Mouse (Mus musculus) C2C12 (cell line): ENCODE results near the gene Shmt1. TPM values are rescaled to one million over a fixed set of nuclear protein-coding genes. Genes with fewer than 3 reads are reported as not detected.
"Not testable (repeated sequence)": the region's sequence is repeated elsewhere in the genome, so short reads cannot be mapped to it uniquely, and the experiment has no call there.

Experiments
- H3K27me3 ChIP-seq: one replicate; pipeline ENCODE4 v1.6.1; 2011; ENCODE audit not compliant: control insufficient read depth, insufficient read depth, insufficient read length
- H3K36me3 ChIP-seq: one replicate; pipeline ENCODE4 v1.6.1; 2011; ENCODE audit not compliant: control insufficient read depth, insufficient read depth
- H3K4me3 ChIP-seq: one replicate; pipeline ENCODE4 v1.5.1; 2011; ENCODE audit warnings: mild to moderate bottlenecking, control low read depth; ENCODE audit not compliant: poor library complexity, insufficient read depth, severe bottlenecking
- H3K79me2 ChIP-seq: one replicate; pipeline ENCODE4 v1.6.1; 2011; ENCODE audit not compliant: control insufficient read depth, insufficient read depth
- H3K79me3 ChIP-seq: one replicate; pipeline ENCODE4 v1.6.1; 2011; ENCODE audit warnings: low read depth, control low read depth
- H3ac ChIP-seq: one replicate; pipeline ENCODE3; 2011; ENCODE audit warnings: low read depth; ENCODE audit not compliant: control insufficient read depth, insufficient read length
- CEBPB ChIP-seq: IDR thresholded peaks from one replicate; pipeline ENCODE4 v1.6.1; 2011; ENCODE audit warnings: low read depth, mild to moderate bottlenecking, control low read depth, moderate library complexity
- CTCF ChIP-seq: IDR thresholded peaks from one replicate; pipeline ENCODE4 v1.5.1; 2011; ENCODE audit not compliant: control insufficient read depth, insufficient read depth, insufficient read length
- FOSL1 ChIP-seq: IDR thresholded peaks from one replicate; pipeline ENCODE4 v1.8.0; 2011; ENCODE audit warnings: mild to moderate bottlenecking, low read length; ENCODE audit not compliant: poor library complexity, insufficient read depth, severe bottlenecking
- MAX ChIP-seq: IDR thresholded peaks from one replicate; pipeline ENCODE4 v1.6.1; 2011; ENCODE audit warnings: mild to moderate bottlenecking, control low read depth
- MYOD1 ChIP-seq: IDR thresholded peaks from one replicate; pipeline ENCODE4 v1.6.1; 2011; ENCODE audit warnings: low read depth; ENCODE audit not compliant: control insufficient read depth, insufficient read length
- MYOG ChIP-seq: IDR thresholded peaks from one replicate; pipeline ENCODE4 v1.6.1; 2011; ENCODE audit not compliant: control insufficient read depth, insufficient read length; ENCODE audit errors: extremely low read depth
- USF1 ChIP-seq: IDR thresholded peaks from one replicate; pipeline ENCODE4 v1.6.1; 2011; ENCODE audit warnings: low read depth, mild to moderate bottlenecking, control low read depth, moderate library complexity
- long read RNA-seq, 2 experiments: library from polyadenylated mRNA; unstranded; transcript quantifications; one replicate each; pipeline ENCODE4 v2.0.0; 2019 to 2020
- polyA plus RNA-seq: library from polyadenylated mRNA; unstranded; fragments of >200 nt; fragmentation: generic; extraction: Trizol; gene quantifications from one replicate; pipeline ENCODE4 v1.2.1, GENCODE M21; 2012; ENCODE audit warnings: missing spikeins

The Shmt1 gene
- 28.7 TPM for polyA plus RNA-seq
- long read RNA-seq, experiment 1, transcript Shmt1-201 (12 exons, 2,858 nt): major isoform, 22 of 25 reads
- long read RNA-seq, experiment 1, partial matches to known transcripts: 1 of 25 reads
- long read RNA-seq, experiment 1, other reads (novel, unspliced or antisense): 2 of 25 reads
- long read RNA-seq, experiment 2, transcript Shmt1-201 (12 exons, 2,858 nt): major isoform, 358 of 366 reads
- long read RNA-seq, experiment 2, partial matches to known transcripts: 4 of 366 reads
- long read RNA-seq, experiment 2, other reads (novel, unspliced or antisense): 4 of 366 reads

DNA sequence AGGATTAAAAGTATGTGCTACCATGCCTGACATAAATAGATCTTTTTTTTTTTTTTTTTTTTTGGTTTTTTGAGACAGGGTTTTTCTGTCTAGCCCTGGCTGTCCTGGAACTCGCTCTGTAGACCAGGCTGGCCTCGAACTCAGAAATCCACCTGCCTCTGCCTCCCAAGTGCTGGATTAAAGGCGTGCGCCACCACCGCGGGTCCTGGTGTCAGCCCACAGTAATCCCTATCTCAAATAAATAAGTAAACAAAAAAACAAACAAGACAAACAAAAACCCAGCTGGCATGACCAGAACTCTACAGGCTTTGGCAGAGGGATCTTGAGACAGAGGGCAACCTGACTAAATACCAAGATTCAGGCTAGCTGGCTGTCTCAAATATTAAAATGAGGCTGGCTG lies at the start of gene Shmt1:
Gene Shmt1, minus strand, starts transcription at position 101 of the 400 bp plus-strand sequence.
- H3K4me3 ChIP-seq: peak within 1 kb of the TSS; percentile 55
- peaks cover 43% of the 10 kb centered on the region for H3K79me2 ChIP-seq
- not testable (repeated sequence) for H3K27me3 ChIP-seq
- peaks cover 30% of the 10 kb centered on the region for H3K79me3 ChIP-seq
- peaks cover 11% of the 10 kb centered on the region for H3K36me3 ChIP-seq
- peak within 1 kb of the TSS; percentile 39 for H3ac ChIP-seq

DNA sequence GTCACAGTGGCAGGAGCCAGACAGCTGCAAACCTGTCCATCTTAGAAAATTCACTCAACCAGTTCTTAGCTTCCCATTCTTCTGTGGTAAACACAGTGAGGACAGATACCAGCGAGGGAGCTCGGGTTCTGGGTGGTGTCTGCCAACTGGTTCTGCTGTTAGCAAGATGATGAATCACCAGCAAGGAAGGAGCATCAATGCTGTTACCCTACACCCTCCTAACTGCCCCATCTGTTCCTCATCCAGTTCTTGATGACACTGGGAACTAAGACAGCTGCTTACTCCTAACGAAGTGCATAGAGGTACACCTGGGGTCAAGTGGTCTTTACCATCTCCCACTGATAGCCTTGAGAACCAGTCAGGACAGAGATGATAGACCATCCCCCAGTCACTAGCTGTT lies 45.1 kb upstream of the Shmt1 start:
- Histone ChIP-seq H3K79me2 (no peaks in the 10 kb centered on the region), H3K27me3 (no peaks in the 10 kb centered on the region), H3K36me3 (peaks cover 35% of the 10 kb centered on the region), H3ac (no peak overlapping the region), H3K4me3 (no peak overlapping the region), H3K79me3 (no peaks in the 10 kb centered on the region)
- no peak for TF ChIP-seq CTCF
- TF ChIP-seq MYOD1: peak; percentile 47

DNA sequence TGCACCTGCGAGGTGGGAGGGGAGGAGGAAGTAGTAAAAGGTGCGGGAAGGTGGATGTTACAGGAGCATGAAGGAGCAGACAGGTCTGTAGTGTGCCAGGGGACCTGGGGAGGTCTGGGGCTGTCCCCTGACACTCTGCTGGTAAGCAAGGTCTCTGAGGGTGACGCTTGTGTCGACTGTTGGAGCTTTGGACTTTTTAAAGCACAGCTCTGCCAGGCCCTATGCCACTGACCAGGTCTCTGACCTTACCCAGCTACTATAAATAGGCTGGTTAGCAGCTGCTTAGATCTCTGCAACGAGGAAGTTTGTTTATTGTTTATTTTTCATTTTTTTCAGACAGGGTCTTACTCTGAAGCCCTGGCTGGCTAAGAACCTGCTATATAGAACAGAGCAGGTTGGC lies 33.9 kb upstream of the Shmt1 start:
- TF ChIP-seq MYOG (no peak), CEBPB (no peak), MYOD1 (no peak), FOSL1 (no peak), USF1 (no peak), MAX (no peak), CTCF (no peak)
- Histone ChIP-seq H3K36me3 (peaks cover 5% of the 10 kb centered on the region), H3K79me2 (peaks cover 6% of the 10 kb centered on the region), H3K27me3 (no peaks in the 10 kb centered on the region), H3ac (no peak overlapping the region), H3K79me3 (no peaks in the 10 kb centered on the region), H3K4me3 (no peak overlapping the region)

DNA sequence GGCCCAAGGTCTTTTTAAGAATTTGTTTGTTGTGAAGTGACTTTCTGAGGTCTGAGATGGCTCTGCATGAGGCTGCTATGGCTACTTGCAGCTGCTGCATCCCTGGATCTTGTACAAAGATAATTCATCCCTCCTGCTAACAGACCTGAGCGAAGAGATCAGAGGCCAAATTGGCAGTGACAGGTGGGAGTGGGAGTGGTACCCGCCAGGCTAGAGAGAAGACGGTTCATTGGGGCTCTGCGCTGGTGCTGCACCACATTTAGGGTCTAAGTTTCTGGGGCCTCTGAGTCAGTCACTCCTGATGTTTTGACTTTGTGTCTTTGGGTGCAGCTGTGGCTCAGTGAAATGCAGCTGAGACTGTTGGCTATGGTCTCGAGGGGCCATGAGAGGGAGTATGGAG lies 31.9 kb upstream of the Shmt1 start:
- no peak overlapping the region for H3ac ChIP-seq
- H3K27me3 ChIP-seq: no peaks in the 10 kb centered on the region
- H3K36me3 ChIP-seq: no peaks in the 10 kb centered on the region
- peaks cover 5% of the 10 kb centered on the region for H3K79me3 ChIP-seq
- peaks cover 12% of the 10 kb centered on the region for H3K79me2 ChIP-seq
- no peak overlapping the region for H3K4me3 ChIP-seq
- TF ChIP-seq CTCF: no peak
- no peak for TF ChIP-seq MYOG
- peak; percentile 86 for TF ChIP-seq MYOD1

DNA sequence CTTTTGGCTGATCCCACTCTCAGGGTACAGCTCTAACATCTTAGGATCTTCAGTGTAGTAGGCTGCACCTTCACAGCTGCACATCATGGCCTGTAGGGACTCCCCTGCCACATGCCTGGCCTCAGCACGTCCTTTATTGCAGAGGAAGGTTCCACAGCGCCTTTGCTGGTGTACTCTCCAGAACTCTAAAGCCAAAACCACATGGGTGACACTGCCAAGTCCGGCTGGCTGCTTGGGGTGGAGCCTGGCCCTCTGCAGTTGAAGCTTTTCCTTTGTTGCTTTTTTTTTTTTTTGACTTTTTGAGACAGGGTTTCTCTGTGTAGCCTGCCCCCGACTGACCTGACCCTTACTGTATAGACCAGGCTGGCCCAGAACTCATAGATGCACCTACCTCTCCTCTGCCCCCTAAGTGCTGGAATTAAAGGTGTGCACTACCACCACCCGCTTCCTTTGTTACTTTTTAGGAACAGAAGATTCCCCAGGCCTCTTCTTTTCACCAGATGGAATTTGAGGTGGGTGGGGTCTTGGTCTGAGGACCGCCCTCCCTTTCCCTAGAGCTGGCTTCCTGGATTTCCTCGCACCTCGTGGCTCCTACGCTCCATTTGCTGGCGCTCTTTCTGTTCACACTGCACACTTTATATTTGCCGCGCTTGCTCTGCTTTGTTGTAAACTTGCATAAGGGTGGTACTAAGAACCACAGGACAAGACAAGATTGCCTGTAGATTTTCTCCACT lies 30.1 kb upstream of the Shmt1 start:
- TF ChIP-seq CTCF (no peak), MYOG (no peak), MYOD1 (no peak), FOSL1 (no peak), USF1 (no peak), MAX (no peak), CEBPB (no peak)
- Histone ChIP-seq H3K79me2 (peaks cover 29% of the 10 kb centered on the region), H3K36me3 (no peaks in the 10 kb centered on the region), H3K4me3 (no peak overlapping the region), H3K79me3 (peaks cover 8% of the 10 kb centered on the region), H3ac (no peak overlapping the region), H3K27me3 (no peaks in the 10 kb centered on the region)

DNA sequence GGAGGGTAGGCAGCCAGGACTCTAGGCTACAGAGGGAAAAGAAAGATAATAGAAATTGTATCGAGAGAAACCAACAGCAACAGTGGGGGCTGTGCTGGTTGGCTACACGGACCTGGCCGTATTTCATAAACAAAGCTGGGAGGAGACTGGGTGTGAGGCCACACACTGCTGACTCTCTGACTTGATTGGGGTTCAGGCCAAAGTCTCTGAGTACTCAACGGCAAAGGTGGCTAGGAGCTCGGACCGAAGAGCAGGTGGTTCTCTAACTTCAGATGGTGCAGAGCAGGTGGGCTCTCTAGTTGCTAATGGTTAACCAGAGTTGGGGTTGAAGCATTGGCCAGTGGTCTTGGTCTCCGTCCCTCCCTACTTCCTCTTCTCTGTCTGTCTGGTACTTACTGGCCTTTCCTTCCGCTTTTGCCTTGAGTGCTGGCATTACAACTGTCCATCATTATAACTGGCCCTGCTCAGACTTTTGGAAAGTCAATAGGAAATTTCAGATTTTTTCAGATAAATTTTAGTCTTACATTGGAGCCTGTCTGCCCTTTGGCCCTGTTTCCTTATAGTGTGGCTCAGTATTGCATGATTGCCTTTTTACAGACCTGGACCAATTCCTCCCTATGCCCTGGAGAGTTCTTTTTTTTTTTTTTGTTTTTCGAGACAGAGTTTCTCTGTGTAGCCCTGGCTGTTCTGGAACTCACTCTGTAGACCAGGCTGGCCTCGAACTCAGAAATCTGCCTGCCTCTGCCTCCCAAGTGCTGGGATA lies 26.3 kb upstream of the Shmt1 start:
- Histone ChIP-seq H3K36me3 (no peaks in the 10 kb centered on the region), H3K27me3 (no peaks in the 10 kb centered on the region), H3K79me3 (peaks cover 11% of the 10 kb centered on the region), H3K79me2 (peaks cover 59% of the 10 kb centered on the region), H3ac (no peak overlapping the region), H3K4me3 (no peak overlapping the region)
- no peak for TF ChIP-seq CEBPB
- TF ChIP-seq MYOG: no peak
